Comparison of ENCODE assay signal across 11 mouse cellular contexts in the genomic region with DNA sequence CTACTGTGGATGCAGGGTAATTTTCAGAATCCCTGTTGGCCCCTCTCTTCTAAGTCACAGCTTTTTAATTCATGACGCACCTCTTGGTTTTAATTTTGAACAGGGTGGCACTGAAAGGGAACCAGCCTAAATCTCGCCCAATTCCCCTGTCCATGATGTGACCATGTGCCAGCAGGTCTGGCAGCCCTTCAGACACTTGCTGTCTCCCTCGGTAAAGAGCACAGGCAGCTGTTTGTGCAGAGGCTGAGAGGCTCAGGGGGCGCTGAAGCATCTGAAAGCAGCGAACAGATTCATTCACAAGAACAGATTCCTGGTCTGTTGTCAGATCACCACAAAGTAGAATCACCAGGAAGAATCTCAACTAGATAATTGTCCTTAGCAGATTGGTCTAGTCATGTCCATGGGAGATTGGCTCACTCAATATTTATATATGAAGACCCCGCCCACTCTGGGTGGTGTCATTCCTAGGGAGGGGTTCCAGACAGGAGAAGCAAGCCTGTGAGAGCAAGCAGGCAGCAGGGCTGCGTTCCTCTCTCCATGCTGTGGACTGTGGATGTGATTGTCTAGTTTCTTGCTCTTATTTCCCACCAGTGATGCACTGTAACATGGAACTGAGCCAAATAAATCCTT.
A peak's percentile ranks its signal among the peaks of the same experiment; 100 is the strongest.
DNase-seq lines count a peak whose midpoint lies in the region; ATAC-seq lines count a peak whose summit lies in the region.
"Had no signal": no experiment of that assay in that cellular context is flagged by ENCODE, and none has a peak within 500 bp of the region (broad histone marks: within the 10 kb centered on the region; RNA-seq: fewer than 3 reads in every experiment).

No protein-coding gene starts in this region.

- intact Hi-C loops in left cerebral cortex, postnatal 10 days (cut with DNase I): loop anchor here (5.0 kb wide), 1 partner anchor 53 kb away; no protein-coding TSS in a partner anchor

- H3K36me3 ChIP-seq in hindbrain, embryonic 13.5 days: no peaks in the 10 kb centered on the region
- no peaks in the 10 kb centered on the region for H3K36me3 ChIP-seq in hindbrain, embryonic 12.5 days
- H3K36me3 ChIP-seq in midbrain, embryonic 11.5 days (ENCODE audit: control insufficient read depth, insufficient read depth, low read length): no peaks in the 10 kb centered on the region

- H3K4me2 ChIP-seq in hindbrain, embryonic 13.5 days: no peak overlapping the region
- no peak overlapping the region for H3K4me2 ChIP-seq in hindbrain, embryonic 12.5 days (replicated peaks)
- no peak overlapping the region for H3K4me2 ChIP-seq in midbrain, embryonic 11.5 days

- H3K27me3 ChIP-seq in hindbrain, embryonic 13.5 days: no peaks in the 10 kb centered on the region
- H3K27me3 ChIP-seq in hindbrain, embryonic 12.5 days: no peaks in the 10 kb centered on the region
- H3K27me3 ChIP-seq in midbrain, embryonic 11.5 days (ENCODE audit: control insufficient read depth, insufficient read depth, low read length): no peaks in the 10 kb centered on the region

- no peaks in the 10 kb centered on the region for H3K9me3 ChIP-seq in hindbrain, embryonic 13.5 days
- no peaks in the 10 kb centered on the region for H3K9me3 ChIP-seq in hindbrain, embryonic 12.5 days (replicated peaks)
- no peaks in the 10 kb centered on the region for H3K9me3 ChIP-seq in midbrain, embryonic 11.5 days (ENCODE audit: control insufficient read depth, low read length)

- peak; percentile 53; the same call in 1 of the 2 replicates for ATAC-seq in hindbrain, embryonic 13.5 days (ENCODE audit: low FRiP score)
- no peak for ATAC-seq in hindbrain, embryonic 12.5 days (ENCODE audit: low FRiP score)
- ATAC-seq in midbrain, embryonic 11.5 days (ENCODE audit: low FRiP score): peak; percentile 54; the same call in 1 of the 2 replicates
- no peak for ATAC-seq in megakaryocyte, adult 5-6 weeks (ENCODE audit: poor library complexity, severe bottlenecking)

- 52% methylated on average over 7 of the region's 7 CpGs for WGBS in hindbrain, embryonic 13.5 days
- 49% methylated on average over 7 of the region's 7 CpGs for WGBS in hindbrain, embryonic 12.5 days
- WGBS in midbrain, embryonic 11.5 days: 57% methylated on average over 7 of the region's 7 CpGs

- peak overlapping the region; percentile 35 for H3K27ac ChIP-seq in hindbrain, embryonic 13.5 days
- no peak overlapping the region for H3K27ac ChIP-seq in hindbrain, embryonic 12.5 days
- H3K27ac ChIP-seq in midbrain, embryonic 11.5 days (ENCODE audit: low read depth, low read length): no peak overlapping the region
- H3K27ac ChIP-seq: liver, embryonic 14.5 days had no signal

- peaks cover 24% of the 10 kb centered on the region for H3K4me1 ChIP-seq in hindbrain, embryonic 13.5 days (replicated peaks)
- peaks cover 21% of the 10 kb centered on the region for H3K4me1 ChIP-seq in hindbrain, embryonic 12.5 days
- H3K4me1 ChIP-seq in midbrain, embryonic 11.5 days (ENCODE audit: control insufficient read depth, insufficient read depth, low read length): no peaks in the 10 kb centered on the region

- no peak overlapping the region for H3K9ac ChIP-seq in hindbrain, embryonic 13.5 days
- H3K9ac ChIP-seq in hindbrain, embryonic 12.5 days: no peak overlapping the region
- no peak overlapping the region for H3K9ac ChIP-seq in midbrain, embryonic 11.5 days (ENCODE audit: low read length)
- H3K9ac ChIP-seq: liver, embryonic 14.5 days had no signal

- H3K4me3 ChIP-seq in hindbrain, embryonic 13.5 days: no peak overlapping the region
- H3K4me3 ChIP-seq in hindbrain, embryonic 12.5 days: no peak overlapping the region
- H3K4me3 ChIP-seq in midbrain, embryonic 11.5 days (ENCODE audit: low read depth, low read length): no peak overlapping the region

- peak; percentile 30 for DNase-seq in NIH3T3 (ENCODE audit: low read depth)
- peak; percentile 32 for DNase-seq in embryo, embryonic 10 days (ENCODE audit: low spot score)
- DNase-seq in midbrain, embryonic 11.5 days (ENCODE audit: low spot score, missing footprints): no peak
- no peak for DNase-seq in adrenal gland, adult (ENCODE audit: inconsistent age in 2 of 2, low spot score in 1 of 2)
- DNase-seq in left cerebral cortex, postnatal 10 days (ENCODE audit: extremely low spot score in 1 of 2, low spot score in 2 of 2): no peak
- DNase-seq: cerebellum, adult 2 months; thymus, adult 18-20 months had no signal

Comparison
In these comparisons a context has a peak if more than half of its experiments do, and no peak if none do; other contexts are left out.
1. ATAC-seq: peak in hindbrain, embryonic 13.5 days (single experiment) and midbrain, embryonic 11.5 days (single experiment); none in hindbrain, embryonic 12.5 days (single experiment) and megakaryocyte, adult 5-6 weeks (single experiment).
2. DNase-seq: peak in NIH3T3 (single experiment) and embryo, embryonic 10 days (single experiment); none in midbrain, embryonic 11.5 days (single experiment), adrenal gland, adult (0 of 2) and left cerebral cortex, postnatal 10 days (0 of 2).